Mouse (Mus musculus) mouse trophoblast stem cell (cell line): ENCODE measurements at regions not wholly inside any gene's neighbourhood (a gene's known extent, or its start where the extent isn't known, plus 50 kb on each side); places are given as distances from the start of the nearest gene placed in this dataset.

Experiments used
- in situ Hi-C, 2 experiments: fragments of 300-500 bp; cut with MseI, MboI; formaldehyde crosslinking; loops; 2 replicates in 1 of 2; 3 replicates in 1 of 2; pipeline ENCODE4 v1.15.1; 2025

GRCm38 (mm10) chr7:63020042-63020441 is 192.3 kb downstream of the Chrna7 start:
- in situ Hi-C loops: no loop called here

DNA sequence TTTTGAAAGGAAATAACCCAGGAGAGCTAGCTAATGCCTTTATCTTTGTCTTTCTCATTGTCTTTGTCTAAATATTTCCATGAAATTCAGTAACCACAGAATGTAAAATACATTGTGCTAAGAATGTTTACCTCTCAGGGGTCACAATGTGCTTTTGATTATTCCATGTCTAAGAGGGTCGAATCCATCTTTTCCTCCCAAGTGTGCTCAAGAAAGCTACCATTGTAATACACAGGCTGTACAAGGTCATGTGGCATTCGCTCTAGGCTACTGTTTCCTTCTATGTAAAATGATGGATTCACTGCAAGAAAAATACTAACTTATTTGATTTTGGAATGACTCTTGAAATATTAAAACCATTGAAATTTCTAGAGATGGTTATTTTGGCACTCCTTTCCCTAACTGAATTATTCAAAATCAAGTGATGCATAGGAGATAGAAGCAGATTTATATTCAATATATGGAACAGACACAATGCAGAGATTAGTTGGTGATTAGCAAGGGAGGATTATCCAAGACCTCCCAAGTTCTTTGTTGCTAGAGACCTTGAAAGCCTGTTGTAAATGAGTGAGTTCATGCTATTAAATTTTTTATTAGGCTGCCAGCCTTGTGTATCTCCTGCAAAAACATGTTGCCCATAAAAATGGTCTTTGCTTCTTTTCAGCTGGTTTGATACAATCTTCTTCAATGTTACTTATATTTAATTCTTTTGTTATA is 193.4 kb downstream of the Chrna7 start:
- in situ Hi-C loops: no loop called here

DNA sequence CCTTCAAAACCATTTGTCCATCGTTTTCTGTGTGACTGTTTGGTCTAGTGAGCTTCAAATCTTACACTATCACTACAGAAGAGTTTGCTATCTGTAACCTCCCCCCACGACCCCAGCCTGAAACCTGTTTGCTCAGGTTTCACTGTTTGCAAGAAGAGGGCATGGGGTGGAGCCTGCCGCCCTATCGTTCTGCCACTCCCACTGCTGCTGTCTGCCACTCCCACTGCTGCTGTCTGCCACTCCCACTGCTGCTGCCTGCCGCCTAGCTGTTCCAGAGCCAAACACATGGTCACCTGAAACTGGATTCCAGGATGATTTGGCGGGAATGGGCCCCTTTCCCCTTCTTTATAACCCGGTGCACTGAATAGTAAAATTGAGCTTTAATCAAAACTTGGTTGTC is 157.6 kb upstream of the A26c2 start:
- in situ Hi-C loops: loop anchor here in 1 of 2 experiments (10.0 kb wide), 1 partner anchor 64 kb away; no protein-coding TSS in a partner anchor
